In the genomic region with DNA sequence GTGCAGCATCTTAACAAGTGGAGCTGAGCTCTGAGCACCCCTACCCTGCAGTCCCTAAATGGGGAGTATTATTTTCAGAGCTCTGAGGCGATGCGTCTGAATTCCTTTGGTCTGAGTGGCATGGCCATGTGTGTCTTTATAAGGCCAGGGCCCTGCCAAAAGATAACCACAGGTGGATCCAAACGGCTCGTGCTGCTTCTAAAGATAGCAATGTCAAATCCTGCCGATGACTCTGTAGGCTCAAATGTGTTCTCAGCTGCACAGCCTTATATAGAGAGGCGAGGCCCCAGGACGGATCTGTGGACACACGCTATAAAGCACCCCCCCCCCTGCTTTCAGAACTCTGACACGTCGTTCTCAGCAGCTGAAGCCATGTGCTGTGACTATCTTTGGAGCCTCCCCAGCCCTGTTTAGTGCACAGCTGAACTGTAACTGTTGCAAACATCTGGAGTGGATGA, we compare ENCODE assay signal across 22 mouse cellular contexts.
DNase-seq lines count a peak whose midpoint lies in the region; ATAC-seq and TF ChIP-seq lines count a peak whose summit lies in the region.
"Had no signal": no experiment of that assay in that cellular context is flagged by ENCODE, and none has a peak within 500 bp of the region (broad histone marks: within the 10 kb centered on the region; RNA-seq: fewer than 3 reads in every experiment).

No protein-coding gene starts in this region.

- peak; percentile 39 to 46 for DNase-seq in heart, adult 18-20 months
- no peak for DNase-seq in heart, postnatal 36 days
- peak; percentile 31 for DNase-seq in brain, adult 2 months (ENCODE audit: low read depth, low spot score)
- DNase-seq in limb, embryonic 14.5 days (ENCODE audit: low spot score) = peak; percentile 63
- DNase-seq in urinary bladder, adult 2 months (ENCODE audit: low spot score) = no peak
- DNase-seq in lung, adult 2 months = no peak
- no peak for DNase-seq in left cerebral cortex, postnatal 14 days (ENCODE audit: low spot score in 2 of 2)
- DNase-seq: cerebellum, postnatal 10 days; embryo, embryonic 11 days; kidney, adult 11 months; liver; thymus, adult 2 months had no signal

- peak overlapping the region; percentile 85 for H3K9ac ChIP-seq in heart, embryonic 13.5 days
- H3K9ac ChIP-seq in limb, embryonic 14.5 days (ENCODE audit: low read depth, low read length, severe bottlenecking) = no peak overlapping the region
- H3K9ac ChIP-seq: forebrain, embryonic 13.5 days; lung, embryonic 15.5 days; midbrain, embryonic 15.5 days; neural tube, embryonic 12.5 days; stomach, embryonic 15.5 days had no signal

- no peaks in the 10 kb centered on the region for H3K27me3 ChIP-seq in heart, embryonic 13.5 days (replicated peaks)
- H3K27me3 ChIP-seq in limb, embryonic 14.5 days (ENCODE audit: control insufficient read depth, insufficient read depth, low read length) = no peaks in the 10 kb centered on the region
- H3K27me3 ChIP-seq: forebrain, embryonic 13.5 days; lung, embryonic 15.5 days; midbrain, embryonic 15.5 days; neural tube, embryonic 12.5 days; stomach, embryonic 15.5 days had no signal

- peak; percentile 50; the same call in 1 of the 2 replicates for ATAC-seq in heart, embryonic 13.5 days (ENCODE audit: extremely low read depth, insufficient number of reproducible peaks, low FRiP score, low TSS enrichment)
- ATAC-seq in limb, embryonic 14.5 days (ENCODE audit: low FRiP score, low read depth) = peak; percentile 77
- ATAC-seq: forebrain, embryonic 13.5 days; hindbrain, postnatal 0 days; midbrain, embryonic 15.5 days had no signal

- no peak for TF ChIP-seq POLR2A in limb, embryonic 14.5 days (IDR thresholded peaks at IDR 0.05; ENCODE audit: borderline replicate concordance, extremely low read depth, insufficient read depth, insufficient read length)
- TF ChIP-seq POLR2A in lung, adult 2 months (IDR thresholded peaks at IDR 0.05; ENCODE audit: borderline replicate concordance, extremely low read depth, low read depth, low read length) = no peak

- WGBS in heart, embryonic 13.5 days = 31% methylated on average over 10 of the region's 10 CpGs
- 63% methylated on average over 10 of the region's 10 CpGs for WGBS in limb, embryonic 14.5 days
- 53% methylated on average over 10 of the region's 10 CpGs for WGBS in lung, adult 2 months

- H3K4me1 ChIP-seq in heart, embryonic 13.5 days = peaks cover 52% of the 10 kb centered on the region
- no peaks in the 10 kb centered on the region; the same call in 1 of the 2 replicates for H3K4me1 ChIP-seq in limb, embryonic 14.5 days (ENCODE audit: control insufficient read depth, insufficient read depth, low read length)
- H3K4me1 ChIP-seq in lung, adult 2 months (ENCODE audit: control insufficient read depth, insufficient read depth, low read length) = no peaks in the 10 kb centered on the region

- no peaks in the 10 kb centered on the region; the same call in 1 of the 2 replicates for H3K36me3 ChIP-seq in heart, embryonic 13.5 days
- H3K36me3 ChIP-seq in limb, embryonic 14.5 days (ENCODE audit: control insufficient read depth, insufficient read depth, low read length) = no peaks in the 10 kb centered on the region
- H3K36me3 ChIP-seq: G1E; lung, embryonic 15.5 days; midbrain, embryonic 15.5 days; neural tube, embryonic 12.5 days; stomach, embryonic 15.5 days had no signal

- H3K27ac ChIP-seq in heart, embryonic 13.5 days (replicated peaks) = peak overlapping the region; percentile 99
- H3K27ac ChIP-seq in limb, embryonic 14.5 days (replicated peaks; ENCODE audit: low read depth, low read length) = no peak overlapping the region
- H3K27ac ChIP-seq: forebrain, embryonic 13.5 days; hindbrain, postnatal 0 days; kidney, postnatal 0 days; left cerebral cortex, adult 2 months; lung, embryonic 15.5 days; midbrain, embryonic 15.5 days; neural tube, embryonic 12.5 days; stomach, embryonic 15.5 days had no signal

- peak overlapping the region; percentile 61 for H3K4me3 ChIP-seq in heart, embryonic 13.5 days
- H3K4me3 ChIP-seq in limb, embryonic 14.5 days (replicated peaks; ENCODE audit: low read length) = no peak overlapping the region
- no peak overlapping the region for H3K4me3 ChIP-seq in lung, adult 2 months (replicated peaks; ENCODE audit: extremely low read depth, low read depth, low read length)
- H3K4me3 ChIP-seq: forebrain, embryonic 13.5 days; left cerebral cortex, adult 2 months; lung, embryonic 15.5 days; midbrain, embryonic 15.5 days; neural tube, embryonic 12.5 days; stomach, embryonic 15.5 days had no signal

- intact Hi-C loops in heart, postnatal 36 days (cut with DNase I) = no loop called here
- intact Hi-C loops in left cerebral cortex, postnatal 14 days (cut with DNase I) = loop anchor here (10.0 kb wide), 1 partner anchor 273 kb away; the partner anchor contains the start of gene Kcnj6

- H3K4me2 ChIP-seq in heart, embryonic 13.5 days = peak overlapping the region; percentile 86
- no peak overlapping the region for H3K4me2 ChIP-seq in limb, embryonic 14.5 days (replicated peaks; ENCODE audit: low read depth, low read length, severe bottlenecking)
- H3K4me2 ChIP-seq: forebrain, embryonic 13.5 days; lung, embryonic 15.5 days; midbrain, embryonic 15.5 days; neural tube, embryonic 12.5 days; stomach, embryonic 15.5 days had no signal

- H3K9me3 ChIP-seq in heart, embryonic 13.5 days = peaks cover 3% of the 10 kb centered on the region; the same call in 1 of the 2 replicates
- H3K9me3 ChIP-seq in limb, embryonic 14.5 days (ENCODE audit: control insufficient read depth, low read length) = peaks cover 3% of the 10 kb centered on the region; the same call in 1 of the 2 replicates
- H3K9me3 ChIP-seq: lung, embryonic 15.5 days; midbrain, embryonic 15.5 days; stomach, embryonic 15.5 days had no signal

- TF ChIP-seq CTCF in lung, adult 2 months (IDR thresholded peaks at IDR 0.05; ENCODE audit: insufficient read depth, low read length) = no peak

Comparison
In these comparisons a context has a peak if more than half of its experiments do, and no peak if none do; other contexts are left out.
1. DNase-seq: peak in heart, adult 18-20 months (2 of 2), brain, adult 2 months (single experiment) and limb, embryonic 14.5 days (single experiment); none in heart, postnatal 36 days (0 of 2), urinary bladder, adult 2 months (single experiment), lung, adult 2 months (single experiment) and left cerebral cortex, postnatal 14 days (0 of 2).